Mouse (Mus musculus) spleen, adult 12 weeks (tissue): Measurements from ENCODE around the gene Sema5a.

Source experiments
- DNase-seq: peaks from one replicate; pipeline ENCODE4 v3.0.0; 2022; ENCODE audit warnings: low spot score

Gene Sema5a

DNA sequence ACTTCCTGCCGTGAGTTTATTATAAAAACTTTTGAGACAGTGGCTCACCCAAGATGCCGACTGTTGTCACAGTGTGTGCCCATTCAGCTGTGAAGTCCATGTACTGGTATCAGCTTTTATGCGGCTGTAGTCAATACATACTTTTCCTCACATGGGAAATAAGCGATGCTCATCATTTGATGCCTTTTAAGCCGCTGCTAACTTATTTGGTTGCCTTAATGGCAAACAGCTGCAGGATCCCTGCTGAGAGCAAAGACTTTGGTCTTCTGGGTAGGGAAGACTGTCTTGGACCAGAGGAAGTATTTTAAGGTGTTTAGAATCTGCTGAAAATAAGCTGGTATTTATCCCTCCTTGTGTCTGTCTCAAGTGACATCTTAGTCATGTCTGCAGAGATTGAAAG is 2.7 kb downstream of the Sema5a start:
- no peak for DNase-seq

DNA sequence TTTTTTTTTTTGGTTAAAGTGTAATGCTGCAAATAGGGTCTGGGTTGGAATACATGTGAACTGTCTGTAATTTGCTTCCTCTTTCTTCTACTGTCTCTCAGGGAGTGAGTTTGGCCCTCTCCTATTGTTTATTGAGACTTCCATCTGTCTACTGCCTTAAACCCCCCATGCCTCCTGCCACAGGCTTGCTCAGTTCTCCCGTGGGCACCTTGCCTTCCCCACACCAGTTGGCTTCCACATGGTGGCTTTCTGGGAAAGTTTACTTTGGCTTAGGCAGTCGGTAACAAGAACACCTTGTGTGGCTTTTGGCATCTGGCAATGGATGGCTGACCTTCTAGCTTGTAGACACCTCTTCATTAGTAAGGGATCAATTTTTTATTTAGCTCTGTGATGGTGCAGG is 10.2 kb downstream of the Sema5a start:
- no peak for DNase-seq

DNA sequence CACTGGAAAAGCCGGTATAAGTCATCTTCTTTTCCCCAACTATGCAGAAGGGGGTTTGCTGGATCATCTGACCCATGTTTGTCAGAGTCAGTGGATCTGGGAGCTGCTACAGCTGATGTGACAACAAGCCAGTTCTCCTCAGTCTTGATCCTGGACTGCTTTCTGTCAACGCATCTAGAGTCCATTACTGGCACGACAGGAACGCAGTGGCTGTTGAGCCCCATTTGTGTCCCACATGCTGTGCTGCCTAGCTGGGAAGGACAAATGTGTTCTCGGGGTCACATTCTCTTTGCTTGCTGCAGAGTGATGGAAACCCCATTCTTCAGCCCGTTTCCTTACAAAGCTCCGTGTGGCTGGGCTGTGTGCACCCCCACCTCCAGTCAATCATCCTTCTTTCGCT is 12.7 kb downstream of the Sema5a start:
- no peak for DNase-seq

DNA sequence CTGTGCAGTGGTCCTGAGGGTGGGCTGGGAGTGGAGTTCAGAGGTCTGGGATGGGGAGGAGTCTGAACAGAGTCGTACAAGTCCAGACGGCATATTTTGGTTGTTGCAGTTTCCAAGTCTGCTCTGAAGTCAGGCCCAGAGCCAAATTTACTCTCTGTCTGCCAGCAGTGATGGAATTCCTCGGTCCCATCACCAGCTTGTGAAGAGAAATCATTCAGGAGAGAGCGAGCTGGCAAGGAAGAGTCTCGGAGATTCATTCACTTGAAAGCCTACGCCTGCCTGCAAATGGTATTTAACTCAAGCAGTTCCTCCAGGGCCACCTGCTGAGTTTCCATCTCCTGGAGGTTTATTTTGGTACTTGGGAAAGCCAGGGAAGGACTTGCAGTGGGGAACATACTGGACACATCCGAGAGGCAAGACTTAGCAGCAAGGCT is 13.3 kb downstream of the Sema5a start:
- DNase-seq = no peak

DNA sequence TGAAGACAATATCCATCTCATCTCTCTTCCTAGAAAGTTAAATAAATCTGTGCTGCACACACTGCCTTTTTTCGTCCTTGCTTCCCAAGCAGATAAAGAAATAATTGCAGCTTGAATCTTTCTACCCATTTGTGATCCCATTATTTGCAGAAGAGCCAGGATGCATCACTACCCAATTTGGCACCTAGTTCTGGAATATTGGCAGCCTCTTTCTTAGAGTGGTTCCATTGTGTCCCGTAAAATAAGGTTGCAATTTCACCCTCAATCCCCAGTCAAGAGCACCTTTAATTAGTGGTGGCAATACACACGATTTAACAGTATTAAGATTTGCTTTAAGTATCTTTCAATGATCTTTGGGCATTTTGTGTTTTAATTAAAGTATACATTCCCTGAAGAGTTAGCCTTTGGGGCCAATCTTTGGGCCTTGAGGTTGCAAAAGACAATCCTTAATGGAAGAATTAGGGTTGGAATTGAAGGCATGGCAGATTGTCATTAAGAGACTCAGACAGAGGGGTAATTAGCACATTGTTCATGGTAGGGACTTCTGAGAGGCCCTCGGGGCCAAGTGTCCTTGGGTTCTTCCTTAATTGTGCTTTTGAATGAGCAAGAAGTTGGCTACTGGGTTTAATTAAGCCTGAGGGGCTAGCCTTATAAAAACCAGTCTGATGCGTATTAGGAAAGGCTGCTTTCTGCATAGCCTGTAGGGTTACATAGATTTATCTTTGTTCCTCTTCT is 14.9 kb downstream of the Sema5a start:
- DNase-seq = no peak

DNA sequence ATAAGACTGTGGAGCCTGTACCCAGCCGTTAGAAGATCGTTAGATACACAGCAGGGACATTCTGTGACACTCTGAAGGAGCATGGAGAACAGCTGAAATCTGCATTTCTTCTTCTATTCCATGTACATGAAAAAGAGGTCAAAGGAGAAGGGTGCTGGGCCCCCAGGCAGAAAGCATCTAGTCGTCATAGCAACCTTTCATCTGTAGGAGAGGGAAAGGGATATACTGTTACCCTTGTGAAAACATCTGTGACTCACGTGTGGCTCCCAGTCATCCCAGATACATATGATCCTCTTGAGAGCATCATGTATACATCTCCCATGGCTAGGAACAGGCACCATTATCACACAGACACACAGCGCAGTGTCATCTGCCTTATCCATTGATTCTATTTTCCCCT is 16.3 kb downstream of the Sema5a start:
- DNase-seq = no peak

DNA sequence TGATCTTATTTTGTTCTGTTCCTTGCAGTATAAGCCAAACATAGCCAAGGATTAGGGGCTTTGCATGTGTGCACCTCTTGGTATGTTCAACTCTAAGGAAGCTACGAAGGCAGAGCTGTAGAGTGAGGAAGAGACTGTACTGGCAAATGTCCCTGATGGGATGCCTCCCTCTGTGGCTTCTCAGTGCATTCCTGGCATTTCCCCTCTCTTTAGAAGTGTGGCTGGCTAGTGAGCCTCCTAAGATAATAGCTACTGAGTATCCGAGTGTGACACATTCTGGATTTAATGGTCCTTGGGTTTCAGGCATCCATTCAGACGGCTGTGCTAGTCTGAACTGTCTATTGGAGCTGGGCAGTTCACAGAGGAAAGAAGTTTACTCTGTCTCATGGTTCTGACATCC is 19.0 kb downstream of the Sema5a start:
- no peak for DNase-seq

DNA sequence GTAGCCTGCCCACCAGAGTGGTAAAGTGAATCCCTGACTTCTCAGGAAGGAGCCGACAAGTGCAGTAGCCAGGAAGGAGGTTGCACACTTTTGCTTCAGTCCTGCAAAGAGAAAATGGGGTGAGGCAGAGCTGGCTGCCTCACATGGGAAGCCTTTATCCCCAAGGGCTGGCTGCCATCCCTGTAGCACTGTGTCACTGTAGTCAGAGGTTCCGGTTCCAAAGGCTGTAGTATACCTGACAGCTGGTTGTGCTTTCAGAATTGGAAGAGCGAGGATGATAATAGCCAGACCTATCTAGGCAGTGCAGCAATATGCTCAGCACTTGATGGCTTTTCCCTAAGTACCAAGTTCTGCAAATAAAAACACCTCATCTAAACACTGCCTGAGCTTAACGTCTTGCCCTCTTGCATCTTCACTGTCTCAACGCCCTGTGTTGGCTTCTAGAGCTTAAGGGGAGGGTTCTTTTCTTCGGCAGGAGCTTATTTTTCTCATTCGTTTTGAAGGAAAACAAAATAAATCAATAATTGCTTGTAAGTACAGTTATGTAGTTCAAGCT is 20.3 kb downstream of the Sema5a start:
- no peak for DNase-seq

DNA sequence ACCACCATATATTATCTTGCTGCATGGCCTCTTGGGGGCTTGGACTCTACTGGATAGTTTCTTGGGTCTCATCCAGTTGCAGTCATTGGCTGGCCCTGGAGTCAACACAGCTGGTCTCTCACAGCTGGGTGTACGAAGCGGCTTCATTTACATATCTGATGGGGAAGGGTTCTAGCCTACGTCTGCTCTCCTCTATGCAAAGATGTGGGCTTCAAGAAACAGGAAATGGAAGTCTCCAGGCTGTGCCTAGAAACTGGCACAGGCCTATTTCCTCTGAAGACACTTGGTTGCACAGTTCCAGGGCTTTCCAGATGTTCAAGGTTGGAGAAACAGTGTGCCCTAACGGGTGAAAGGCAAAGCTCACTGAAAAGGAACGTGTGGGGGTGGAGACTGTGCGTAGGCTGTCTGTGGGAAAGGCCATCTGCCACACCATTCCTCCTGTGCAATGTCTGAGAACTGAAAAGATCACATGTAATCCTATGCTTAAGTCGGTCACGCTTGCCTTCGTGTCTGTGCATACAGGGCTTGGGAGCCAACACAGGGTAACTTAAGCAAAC is 20.8 kb downstream of the Sema5a start:
- no peak for DNase-seq

DNA sequence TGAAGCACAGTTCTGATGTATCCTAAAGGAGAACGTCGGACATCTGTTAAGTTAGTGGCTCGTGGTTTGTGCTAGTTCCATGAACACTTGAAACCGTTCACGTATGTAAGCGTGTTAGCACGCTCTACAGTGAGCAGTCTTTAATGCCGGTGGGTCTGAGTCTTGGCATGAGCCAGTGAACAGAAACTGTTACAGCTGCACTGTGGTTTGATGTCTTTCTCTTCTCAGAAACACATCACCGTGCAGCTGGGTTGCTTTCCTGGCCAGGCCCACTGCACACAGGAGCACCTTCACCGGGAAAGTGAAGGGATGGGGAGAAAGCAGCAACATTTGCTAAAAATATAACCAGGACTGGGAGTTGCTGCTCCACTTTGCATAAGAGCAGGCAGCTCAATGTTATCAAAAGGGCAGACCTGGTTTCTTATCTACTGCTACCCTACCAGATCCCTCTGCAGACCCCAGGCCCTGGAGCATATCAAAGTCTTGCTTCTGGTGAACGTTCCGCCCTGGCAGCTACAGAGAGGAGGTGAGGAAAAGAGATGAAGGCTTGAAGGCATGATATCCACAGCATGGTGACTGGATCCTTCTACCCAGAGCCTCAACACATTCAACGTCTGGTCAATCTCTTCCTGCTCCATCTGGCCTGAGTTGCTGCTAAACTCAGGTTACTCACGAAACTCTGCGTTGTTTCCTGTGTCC is 21.7 kb downstream of the Sema5a start:
- no peak for DNase-seq

DNA sequence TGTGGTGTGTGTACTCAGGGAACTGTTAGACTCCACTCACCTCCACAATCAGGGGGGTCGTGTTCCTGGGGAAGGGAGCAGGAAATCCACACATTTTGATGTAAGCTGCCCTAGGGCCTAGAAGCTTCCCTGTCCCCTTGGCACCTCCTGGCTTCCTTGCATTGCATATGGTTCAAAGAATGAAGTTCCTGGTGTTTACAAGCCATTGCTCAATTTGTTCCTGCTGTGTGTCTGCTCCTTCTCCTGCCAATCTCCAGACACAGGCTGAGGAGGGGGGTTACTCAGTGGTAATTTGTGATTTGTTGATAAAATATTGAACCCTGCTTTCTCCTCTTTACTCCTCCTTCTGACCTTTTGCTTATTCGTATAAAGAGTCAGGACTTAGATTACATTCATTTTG is 25.5 kb downstream of the Sema5a start:
- DNase-seq = no peak

DNA sequence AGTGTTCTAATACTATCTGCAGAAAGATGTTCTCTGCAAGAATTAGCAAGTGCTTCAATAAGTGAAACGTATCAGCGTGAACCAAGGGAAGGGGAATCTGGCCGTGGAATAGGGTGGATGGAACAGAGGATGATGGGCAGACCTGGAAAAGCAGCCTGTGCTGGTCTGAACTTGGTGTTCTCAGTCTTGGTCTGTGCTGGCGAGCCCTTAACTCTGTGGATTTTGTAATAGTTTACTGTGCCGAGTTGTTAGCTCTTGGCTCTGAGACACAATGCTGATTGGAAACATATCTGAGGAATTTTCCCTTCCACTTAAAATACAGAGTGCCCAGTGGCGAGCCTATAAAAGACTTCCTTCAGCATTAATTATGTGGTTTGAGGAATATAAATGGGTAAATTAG is 29.3 kb downstream of the Sema5a start:
- no peak for DNase-seq

DNA sequence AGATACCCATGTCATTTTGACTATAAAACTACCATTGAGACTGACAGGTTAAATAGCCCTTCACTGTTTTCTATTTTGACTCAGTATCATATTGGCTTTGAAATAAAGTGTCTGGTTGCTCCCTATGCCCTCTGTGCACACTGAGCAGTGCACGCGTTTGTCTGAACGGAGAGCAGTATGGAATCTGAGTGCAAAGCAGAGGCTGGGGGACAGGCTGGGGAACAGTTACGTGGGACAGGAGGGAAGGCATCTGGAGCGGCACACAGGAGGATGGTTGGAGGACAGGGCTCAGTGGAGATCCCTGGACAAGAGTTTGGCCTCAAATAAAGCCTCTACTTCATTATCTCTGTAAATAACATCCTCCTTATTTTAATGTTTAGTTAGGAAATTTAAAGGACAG is 30.4 kb downstream of the Sema5a start:
- no peak for DNase-seq

DNA sequence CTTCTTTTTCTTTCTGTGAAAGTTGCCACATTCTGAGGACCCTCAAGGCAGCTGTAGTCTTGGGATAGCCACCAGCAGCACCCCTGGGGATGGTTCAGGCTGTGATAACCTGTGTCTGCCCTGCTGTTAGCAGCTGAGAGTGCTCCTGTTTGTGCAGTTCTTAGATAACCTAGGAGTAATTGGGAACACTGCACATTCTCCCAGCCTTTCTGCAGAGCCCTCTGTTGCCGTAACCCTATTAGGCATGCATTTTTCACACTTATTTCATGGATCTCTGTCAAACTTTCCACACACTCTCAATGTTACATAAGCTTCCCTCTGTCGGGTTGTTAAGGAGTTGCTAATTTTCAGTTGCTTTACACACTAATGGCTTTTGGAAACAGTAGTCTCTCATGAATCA is 34.0 kb downstream of the Sema5a start:
- DNase-seq = no peak

DNA sequence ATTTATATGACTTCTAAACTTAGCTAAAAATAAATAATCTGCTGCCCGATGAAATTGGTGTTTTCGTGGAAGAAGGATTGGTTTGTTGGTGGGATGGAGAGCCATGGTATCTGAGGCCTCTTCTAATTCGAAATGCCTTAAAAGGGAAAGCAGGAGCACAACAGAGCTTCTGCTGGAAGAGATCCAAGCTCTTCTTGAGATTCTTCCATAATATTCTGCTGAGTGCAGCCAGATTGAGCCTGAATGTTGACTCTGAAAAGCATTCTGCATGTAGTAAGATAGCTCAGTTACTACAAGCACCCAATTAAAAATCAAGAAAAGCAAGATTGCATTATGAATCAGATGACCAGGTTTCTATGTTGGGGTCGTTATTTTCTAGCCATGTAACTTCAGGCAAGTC is 36.8 kb downstream of the Sema5a start:
- DNase-seq = no peak

DNA sequence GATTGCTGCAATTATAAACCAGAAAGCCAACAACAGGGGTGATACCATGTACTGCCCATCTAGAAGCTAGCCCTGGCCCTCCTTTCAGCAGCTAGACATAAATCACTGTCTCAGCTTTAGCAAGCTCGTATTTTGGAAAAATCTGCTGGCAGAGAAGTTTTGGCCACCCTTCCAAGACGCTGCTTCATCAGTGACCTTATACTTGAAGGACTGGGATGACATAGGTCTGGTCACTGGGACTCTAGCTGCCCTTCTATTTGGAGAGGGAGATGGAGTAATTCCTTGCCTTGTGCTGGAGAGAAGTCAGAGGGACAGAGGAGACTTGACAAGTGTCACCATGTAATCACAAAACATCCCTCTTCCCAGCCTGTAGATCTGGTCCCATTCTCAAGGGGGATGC is 40.1 kb downstream of the Sema5a start:
- no peak for DNase-seq

DNA sequence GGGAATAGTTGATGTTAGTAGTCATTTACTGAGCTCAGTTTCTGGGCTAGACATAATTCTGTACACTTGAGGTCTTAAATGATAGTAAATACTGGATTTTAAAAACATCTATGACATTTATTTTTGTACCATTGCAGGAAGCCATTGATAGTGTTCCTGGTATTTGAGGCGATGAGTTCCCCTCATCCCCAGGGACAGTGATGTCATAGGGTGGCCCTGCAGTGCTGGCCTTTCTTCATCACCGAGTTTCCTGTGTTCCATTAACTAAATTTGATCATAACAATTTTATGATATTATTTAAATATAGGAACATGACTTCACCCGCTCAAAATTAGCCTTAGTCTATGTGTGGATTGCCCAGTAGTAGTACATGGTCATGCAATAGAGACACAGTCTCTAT is 41.7 kb downstream of the Sema5a start:
- DNase-seq = no peak

DNA sequence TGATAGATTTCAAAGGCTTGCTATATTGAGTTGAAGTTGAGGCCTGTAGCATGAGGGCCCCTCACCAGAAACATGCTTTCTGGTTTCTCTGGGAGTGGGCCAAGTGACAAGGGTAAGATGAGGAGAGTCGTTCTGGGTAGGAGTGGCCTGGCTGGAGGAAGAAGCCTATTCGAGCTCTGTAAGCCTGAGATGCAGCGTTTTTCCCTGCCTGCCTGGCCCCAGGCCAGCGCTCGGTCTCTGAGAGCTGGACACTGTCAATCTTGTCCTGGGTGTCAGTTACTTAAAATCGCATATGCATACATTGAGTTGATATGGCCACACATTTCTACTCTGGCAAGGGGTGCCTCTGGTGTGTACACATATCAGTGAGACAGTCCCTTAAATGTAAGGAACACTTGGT is 43.9 kb downstream of the Sema5a start:
- no peak for DNase-seq

DNA sequence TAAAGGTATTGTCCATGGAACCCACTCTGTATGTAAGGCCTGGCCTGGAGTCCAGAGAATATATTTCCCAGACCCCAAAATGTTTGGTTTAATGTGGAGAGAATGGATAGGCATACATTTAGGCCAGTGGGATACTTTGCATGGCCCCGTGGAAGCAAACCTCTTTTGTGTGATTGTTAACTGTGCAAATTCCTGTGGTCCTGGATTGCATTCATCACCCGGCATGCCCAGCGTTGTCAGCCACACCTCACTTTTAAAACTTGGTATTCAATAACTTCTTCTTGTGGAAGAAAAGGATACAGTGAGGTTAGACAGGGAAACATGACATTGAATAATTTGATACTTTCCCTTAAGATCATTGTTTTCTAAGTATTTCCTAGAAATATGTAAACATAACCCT is 46.4 kb downstream of the Sema5a start:
- no peak for DNase-seq

DNA sequence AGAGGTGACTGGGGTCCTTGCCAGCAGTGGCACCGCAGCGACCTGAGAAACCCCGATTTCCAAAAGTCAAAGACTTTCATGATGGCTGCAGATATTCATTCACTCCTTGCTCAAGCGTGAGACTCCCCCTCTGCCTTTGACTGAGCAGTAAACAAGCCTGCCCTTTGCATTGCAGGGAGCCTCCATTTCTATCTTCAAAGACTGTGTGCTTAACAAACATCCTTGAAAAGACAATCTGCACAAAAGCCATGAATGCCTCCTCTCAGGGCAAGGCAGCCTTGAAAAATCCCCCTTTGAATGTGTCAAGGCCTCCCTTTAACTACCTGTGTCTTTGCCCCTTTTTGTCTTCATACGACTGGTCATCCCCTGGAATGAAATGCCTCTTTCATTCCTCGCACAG is 51.9 kb downstream of the Sema5a start:
- DNase-seq = no peak

DNA sequence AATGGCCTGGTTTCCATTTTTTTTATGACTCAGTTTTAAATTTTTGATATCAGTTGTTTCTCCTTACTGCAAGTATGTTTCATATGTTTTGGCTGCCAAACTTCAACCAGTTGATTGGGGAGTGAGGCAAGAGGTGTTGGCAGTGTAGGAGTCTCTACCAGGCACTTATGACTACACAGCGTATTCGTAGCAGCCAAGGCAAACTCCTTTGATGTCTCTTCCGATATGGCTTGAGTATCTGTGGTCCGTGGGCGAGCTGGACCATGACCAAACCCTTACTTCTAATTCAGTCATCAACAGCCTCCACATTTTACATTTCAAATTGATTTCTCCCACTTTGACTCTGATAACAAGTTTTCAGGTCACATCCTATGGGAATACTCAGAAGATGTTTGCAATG is 52.7 kb downstream of the Sema5a start:
- no peak for DNase-seq

DNA sequence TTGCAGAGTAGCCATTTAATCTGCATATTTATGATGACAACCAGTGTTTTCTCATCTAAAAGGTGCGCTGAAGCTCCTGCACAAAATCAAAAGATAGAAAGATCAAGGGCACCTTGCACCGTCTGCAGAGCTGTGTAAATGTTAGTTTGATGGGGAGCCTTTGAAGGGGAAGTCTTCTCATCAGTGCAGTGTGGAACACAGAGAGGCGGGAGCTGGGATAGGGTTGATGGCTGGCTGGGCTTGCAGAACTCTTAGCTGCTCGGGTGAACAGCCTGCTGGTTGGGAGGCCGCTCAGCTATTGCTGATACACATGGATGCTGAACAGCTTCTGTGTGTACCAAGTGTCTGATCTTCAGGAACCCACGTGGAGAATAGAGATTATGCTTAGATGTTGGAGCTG is 53.9 kb downstream of the Sema5a start:
- DNase-seq = no peak

DNA sequence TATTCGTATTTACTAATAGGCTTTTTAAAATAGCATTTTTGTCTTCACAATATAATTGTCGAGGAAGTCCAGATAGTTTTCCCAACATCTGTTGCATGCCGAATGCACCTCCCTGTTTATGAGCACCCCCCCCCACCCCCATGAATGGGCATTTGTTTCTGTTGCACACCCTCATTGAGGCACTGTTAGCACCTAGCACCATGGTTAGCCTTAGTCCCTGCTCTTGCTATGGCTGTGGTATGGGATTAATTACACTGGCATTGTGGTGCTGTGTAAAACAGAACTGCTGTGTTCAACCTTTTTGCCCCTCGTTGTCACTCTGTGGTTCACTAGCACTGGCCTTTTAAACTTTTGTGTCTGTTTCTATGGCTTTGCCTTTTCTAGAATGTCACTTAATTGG is 56.4 kb downstream of the Sema5a start:
- DNase-seq = no peak
